Mouse (Mus musculus) adrenal gland, adult (tissue): ENCODE measurements at regions not wholly inside any gene's neighbourhood (a gene's known extent, or its start where the extent isn't known, plus 50 kb on each side); places are given as distances from the start of the nearest gene placed in this dataset.

Source experiments
- DNase-seq, 2 experiments: peaks; one replicate each; pipeline ENCODE4 v3.0.0; 2022 to 2023; ENCODE audit warnings: low spot score in 1 of 2; ENCODE audit not compliant: inconsistent age in 2 of 2

- no peak for DNase-seq
Measured at GRCm38 (mm10) chr3:78412669-78413419, 873.5 kb downstream of the Rapgef2 start.

DNA sequence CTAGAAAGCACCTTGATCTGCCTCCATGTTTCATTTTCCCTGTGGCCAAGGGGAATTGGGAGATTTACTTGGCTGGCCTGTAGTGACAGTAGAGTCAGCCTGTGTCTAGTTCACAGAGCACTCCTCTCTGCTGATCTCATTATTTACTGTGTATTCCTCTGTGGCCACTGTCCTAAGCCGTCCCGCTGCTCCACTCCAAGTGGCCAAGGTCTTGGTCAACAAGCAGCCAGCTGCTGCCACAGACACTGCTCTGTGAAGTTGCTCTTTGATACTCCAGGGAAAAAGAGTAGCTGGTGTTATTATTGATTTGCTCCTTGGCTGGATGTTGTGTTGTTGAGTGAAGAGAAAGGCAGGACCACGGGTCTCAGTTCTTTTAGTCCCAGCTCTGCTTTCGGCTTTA is 874.9 kb downstream of the Rapgef2 start:
- DNase-seq: no peak

DNA sequence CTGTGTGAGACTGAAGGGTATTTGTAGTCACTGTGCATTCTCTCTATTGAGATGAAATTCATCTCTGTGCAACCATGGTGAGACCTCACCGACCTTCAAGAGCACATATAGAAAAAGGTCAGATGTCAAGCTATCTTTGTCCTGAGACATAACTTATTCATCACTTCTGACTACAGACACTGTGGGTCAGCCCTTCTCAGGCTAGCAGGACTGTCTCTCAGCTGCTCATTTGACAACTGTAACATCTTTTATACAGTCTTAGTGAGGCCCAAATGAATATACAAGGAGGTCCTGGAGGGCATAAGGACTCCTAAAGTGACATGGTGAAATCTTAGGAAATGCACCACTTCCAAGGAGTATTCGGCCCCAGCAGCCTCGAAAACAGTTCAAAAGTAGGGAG is 877.1 kb downstream of the Rapgef2 start:
- no peak for DNase-seq

DNA sequence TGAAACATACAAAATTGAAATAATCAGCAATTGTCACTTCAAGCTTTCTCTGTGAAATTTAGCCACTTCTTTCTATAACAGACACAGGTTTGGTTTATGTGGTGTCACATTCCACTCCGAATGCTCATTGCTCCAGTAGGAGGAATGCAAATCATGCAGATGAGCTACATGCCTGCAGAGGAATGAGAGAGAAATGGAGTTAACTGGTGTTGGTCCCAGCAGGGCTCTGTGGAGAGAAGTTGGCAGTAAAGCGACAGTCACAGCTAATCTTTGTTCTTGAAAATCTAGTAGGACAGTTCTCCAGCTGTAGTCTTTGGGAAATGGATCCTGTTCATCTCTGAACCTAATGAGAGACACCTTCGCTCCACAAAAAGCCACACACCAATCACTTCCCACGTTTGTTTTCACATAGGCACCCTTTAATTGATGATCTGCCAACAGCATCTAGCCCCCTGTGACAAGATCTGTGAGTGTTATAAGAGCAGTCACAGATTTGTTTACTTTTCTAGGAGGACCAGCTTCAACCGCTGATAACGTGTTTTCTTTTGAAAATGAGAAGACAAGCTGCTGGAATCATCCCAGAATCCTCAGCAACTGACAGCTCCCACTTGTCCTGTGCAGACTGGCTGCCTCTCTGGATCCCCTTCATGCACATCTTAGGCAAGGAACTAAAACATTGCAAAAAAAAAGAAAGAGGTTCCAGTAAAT is 880.4 kb downstream of the Rapgef2 start:
- no peak for DNase-seq

DNA sequence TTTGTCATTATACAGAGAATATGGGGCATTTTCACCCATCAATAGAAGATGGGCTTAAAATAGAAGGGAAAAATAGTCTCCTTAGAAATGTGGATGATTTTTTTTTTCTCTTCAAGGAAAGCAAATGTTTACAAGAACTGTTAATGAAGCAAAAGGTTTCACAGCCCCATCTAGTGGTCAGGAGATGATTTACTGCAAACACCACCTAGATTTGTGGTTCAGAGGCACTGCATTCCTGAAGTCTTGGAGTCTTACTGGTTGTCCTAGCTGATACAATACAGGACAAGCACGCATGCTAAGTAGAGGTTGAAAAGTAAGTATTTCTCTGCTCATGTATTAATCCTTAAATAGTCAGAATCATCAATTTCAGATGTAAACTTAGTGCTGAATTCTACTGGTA is 927.9 kb downstream of the Rapgef2 start:
- DNase-seq: peak in 1 of 2 experiments; percentile 54

DNA sequence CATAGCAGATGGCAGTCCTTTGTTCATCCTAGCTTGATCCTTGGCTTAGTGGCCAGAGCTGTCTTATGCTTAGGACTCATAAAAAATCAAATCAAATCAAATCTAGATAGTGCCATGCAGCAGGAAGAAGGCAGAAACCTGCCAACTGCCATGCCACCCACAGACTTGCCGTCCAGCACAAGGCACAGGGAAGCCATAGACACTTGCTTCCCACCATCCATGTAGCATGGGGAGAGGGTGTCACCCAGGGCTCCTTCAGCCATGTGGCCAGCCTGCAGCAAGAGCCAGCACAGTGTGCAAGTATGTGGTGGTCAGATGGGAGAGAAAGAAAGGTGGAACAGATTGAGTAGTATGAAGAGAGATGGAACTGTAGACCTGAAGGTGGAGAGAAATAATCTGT is 946.4 kb downstream of the Rapgef2 start:
- DNase-seq: no peak

DNA sequence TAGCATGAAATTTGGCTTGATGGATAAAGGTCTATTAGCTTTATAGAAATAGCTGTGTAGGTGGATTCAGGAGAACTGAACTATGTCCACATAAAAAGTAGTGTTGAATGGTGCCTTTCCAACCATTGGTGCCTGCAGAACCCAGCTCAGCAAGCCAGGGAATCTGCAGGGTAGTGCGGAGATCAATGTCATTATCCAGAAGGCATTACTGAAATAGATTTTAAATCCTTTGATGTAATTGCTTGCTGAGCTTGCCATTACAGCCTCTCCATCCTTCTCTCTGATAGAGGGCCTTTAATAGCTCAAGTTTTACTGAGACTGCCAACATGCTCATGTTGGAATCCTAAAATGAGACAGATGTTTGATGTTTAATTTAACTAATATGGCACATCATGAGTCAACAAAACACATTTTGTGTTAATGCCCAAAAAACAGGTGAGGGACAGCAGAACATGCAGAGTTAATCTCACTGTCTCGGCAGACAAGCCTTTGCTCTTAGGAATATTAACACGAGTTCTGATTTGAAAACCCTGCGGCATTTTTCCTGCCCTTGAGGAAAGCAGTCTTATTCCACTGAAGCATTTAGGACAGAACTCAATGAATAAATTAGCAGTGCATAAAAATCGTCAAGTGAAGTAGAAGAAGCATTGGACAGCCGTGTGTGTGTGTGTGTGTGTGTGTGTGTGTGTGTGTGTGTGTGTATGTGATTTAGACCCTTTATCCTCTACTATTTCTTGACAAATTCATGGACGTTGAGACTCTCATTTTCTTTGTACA is 974.5 kb downstream of the Rapgef2 start:
- DNase-seq: no peak

GRCm38 (mm10) chr3:78300506-78300905 is 985.8 kb downstream of the Rapgef2 start:
- no peak for DNase-seq

DNA sequence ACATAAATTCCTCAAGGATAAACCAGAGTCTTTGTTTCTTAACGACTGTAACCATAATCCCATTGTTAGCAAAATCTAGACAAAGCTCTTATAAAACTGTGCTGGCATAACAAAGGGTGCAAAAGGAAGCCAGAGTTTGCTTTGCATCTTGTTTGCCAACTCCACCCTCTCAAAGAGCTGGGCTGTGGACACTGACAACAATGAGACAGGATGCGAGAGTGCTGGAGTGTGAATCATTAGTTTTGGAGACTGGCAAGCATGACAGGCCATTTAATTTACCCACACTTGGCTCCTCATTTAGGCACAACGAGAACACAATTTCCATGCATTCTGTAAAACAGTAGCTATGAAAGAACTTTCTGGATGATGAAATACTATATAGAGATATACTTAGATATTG is 994.4 kb downstream of the Rapgef2 start:
- no peak for DNase-seq

GRCm38 (mm10) chr3:78284071-78284470 is 1002.2 kb downstream of the Rapgef2 start:
- DNase-seq: no peak

- no peak for DNase-seq
Measured at GRCm38 (mm10) chr3:78236920-78237319, 1049.4 kb downstream of the Rapgef2 start.

GRCm38 (mm10) chr3:78209729-78210128 is 1076.6 kb downstream of the Rapgef2 start:
- no peak for DNase-seq

DNA sequence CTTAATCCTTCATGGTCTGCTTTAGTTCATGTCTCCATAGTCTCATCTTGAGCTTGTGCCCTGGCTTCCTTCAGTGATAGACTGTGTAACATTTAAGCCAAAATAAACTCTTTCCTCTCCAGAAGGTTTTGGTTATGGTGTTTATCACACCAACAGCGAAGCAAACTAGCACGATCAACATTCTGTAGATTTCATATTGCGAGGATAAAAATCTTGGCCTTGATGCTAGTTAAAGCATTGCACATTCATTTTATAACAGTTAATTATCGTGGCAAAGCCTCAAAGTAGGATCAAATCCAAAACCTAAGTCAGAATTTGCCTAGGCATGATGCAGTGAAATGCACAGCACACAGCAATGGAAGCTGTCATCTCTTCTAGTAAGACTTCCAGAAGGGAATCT is 1123.7 kb downstream of the Rapgef2 start:
- DNase-seq: no peak

DNA sequence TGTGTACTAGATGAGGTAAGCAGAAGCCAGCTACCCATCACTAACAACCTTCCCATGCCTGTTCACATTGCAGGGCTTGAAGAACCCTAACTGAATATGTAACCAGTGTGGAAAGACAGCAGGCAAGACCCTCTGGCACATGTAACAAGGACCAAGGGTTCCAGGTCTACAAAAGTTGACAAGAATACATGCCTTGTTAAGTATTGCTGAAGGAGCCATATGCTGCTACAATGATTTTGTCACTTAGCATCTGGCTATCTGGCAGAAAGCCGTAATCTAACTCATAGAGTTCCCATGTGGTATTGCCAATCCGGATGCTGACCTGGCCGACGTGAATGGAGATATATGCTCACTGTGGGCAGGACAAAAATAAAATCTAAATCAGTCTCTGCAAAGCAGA is 1127.9 kb downstream of the Rapgef2 start:
- no peak for DNase-seq
